Mouse (Mus musculus) limb, embryonic 14.5 days (tissue): ENCODE results near the gene Romo1. TPM values are rescaled to one million over a fixed set of nuclear protein-coding genes. Genes with fewer than 3 reads are reported as not detected.

Source experiments
- ATAC-seq: fragments of 200-750 bp; cut with Nextera tagmentation; 2 replicates; pipeline ENCODE4 v1.8.0; 2017; ENCODE audit warnings: low read depth, moderate number of reproducible peaks, moderate TSS enrichment; ENCODE audit not compliant: low FRiP score
- DNase-seq: peaks from one replicate; pipeline ENCODE4 v3.0.0-alpha.2; 2015; ENCODE audit warnings: low spot score
- H3K27ac ChIP-seq: fragments of 300-500 bp; sonication (generic); replicated peaks from 2 replicates; pipeline ENCODE4 v1.5.1; 2014; ENCODE audit warnings: low read depth, mild to moderate bottlenecking, low read length, moderate library complexity, mixed read lengths
- H3K27me3 ChIP-seq: fragments of 300-500 bp; sonication (generic); 2 replicates; pipeline ENCODE4 v1.6.1; 2014; ENCODE audit warnings: low read length, mixed read lengths; ENCODE audit not compliant: control insufficient read depth, insufficient read depth
- H3K36me3 ChIP-seq: fragments of 300-500 bp; sonication (generic); 2 replicates; pipeline ENCODE4 v1.6.1; 2014; ENCODE audit warnings: mild to moderate bottlenecking, low read length, moderate library complexity, mixed read lengths; ENCODE audit not compliant: control insufficient read depth, insufficient read depth
- H3K4me1 ChIP-seq: fragments of 300-500 bp; sonication (generic); 2 replicates; pipeline ENCODE4 v1.6.1; 2014; ENCODE audit warnings: antibody characterized with exemption, low read length, mixed read lengths; ENCODE audit not compliant: control insufficient read depth, insufficient read depth
- H3K4me2 ChIP-seq: fragments of 300-500 bp; sonication (generic); replicated peaks from 2 replicates; pipeline ENCODE4 v1.6.1; 2014; ENCODE audit warnings: low read depth, mild to moderate bottlenecking, low read length, moderate library complexity; ENCODE audit not compliant: severe bottlenecking
- H3K4me3 ChIP-seq: fragments of 300-500 bp; sonication (generic); replicated peaks from 2 replicates; pipeline ENCODE4 v1.5.1; 2014; ENCODE audit warnings: low read length
- H3K9ac ChIP-seq: fragments of 300-500 bp; sonication (generic); 2 replicates; pipeline ENCODE4 v1.6.1; 2014; ENCODE audit warnings: mild to moderate bottlenecking, low read depth, low read length, moderate library complexity; ENCODE audit not compliant: severe bottlenecking
- H3K9me3 ChIP-seq: fragments of 300-500 bp; sonication (generic); 2 replicates; pipeline ENCODE4 v1.6.1; 2016; ENCODE audit warnings: low read length; ENCODE audit not compliant: control insufficient read depth
- POLR2A ChIP-seq: fragments of 200-500 bp; IDR thresholded peaks from 2 replicates; pipeline ENCODE4 v1.8.0; 2012; ENCODE audit warnings: inconsistent platforms, mild to moderate bottlenecking, moderate library complexity, borderline replicate concordance; ENCODE audit not compliant: insufficient read depth, insufficient read length; ENCODE audit errors: extremely low read depth
- WGBS: fragments of 180-500 bp; shearing (Covaris S2); extraction: QIAGEN DNeasy Blood & Tissue Kit; methylation state at CpG from one replicate; pipeline ENCODE4 v1.1.7; 2014; 5-methylcytosine and 5-hydroxymethylcytosine counted together
- polyA plus RNA-seq, 2 experiments: library from polyadenylated mRNA; depleted of rRNA in 1 of 2; stranded (reverse) in 1 of 2; unstranded in 1 of 2; fragments of >200 nt; fragmentation: Nextera tagmentation in 1 of 2; extraction: Ambion mirVana in 1 of 2; gene quantifications; 2 replicates each; pipeline versions ENCODE4 v1.2.1 to v1.2.3; 2012 to 2014

Romo1 gene
- polyA plus RNA-seq, 2 experiments = 312 to 435 TPM

DNA sequence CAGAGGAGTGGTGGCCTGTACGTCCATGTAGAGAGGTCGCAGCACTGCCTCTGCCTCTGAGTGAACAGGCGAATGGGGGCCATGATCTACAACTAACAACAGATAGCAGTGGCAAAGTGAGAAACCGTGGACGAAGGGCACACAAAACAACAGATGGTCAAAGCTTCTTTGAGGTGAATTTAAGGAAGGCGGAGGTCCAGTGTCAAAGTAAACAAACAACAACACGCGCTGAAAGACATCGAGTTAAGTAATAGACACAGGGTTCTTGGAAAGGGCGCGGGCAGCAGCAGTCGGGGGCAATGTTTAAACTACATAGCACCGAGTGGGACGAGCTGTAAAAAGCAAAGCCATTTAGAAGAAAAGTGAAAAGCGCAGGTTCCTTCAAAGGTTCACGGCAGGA, 472 bp upstream of the Romo1 start:
- H3K4me2 ChIP-seq = peak overlapping the region; percentile 81
- ATAC-seq (0 out of 2 replicates have a peak, but pooled peaks have one; percentile 1), DNase-seq (no peak)
- no peaks in the 10 kb centered on the region for H3K9me3 ChIP-seq
- no peak for TF ChIP-seq POLR2A
- peaks cover 24% of the 10 kb centered on the region for H3K36me3 ChIP-seq
- peak overlapping the region; percentile 91 for H3K9ac ChIP-seq
- H3K4me1 ChIP-seq = peaks cover 6% of the 10 kb centered on the region; the same call in 1 of the 2 replicates
- no peaks in the 10 kb centered on the region for H3K27me3 ChIP-seq
- peak overlapping the region; percentile 87 for H3K4me3 ChIP-seq
- H3K27ac ChIP-seq = peak overlapping the region; percentile 92
- 2% methylated on average over 16 of the region's 16 CpGs for WGBS

DNA sequence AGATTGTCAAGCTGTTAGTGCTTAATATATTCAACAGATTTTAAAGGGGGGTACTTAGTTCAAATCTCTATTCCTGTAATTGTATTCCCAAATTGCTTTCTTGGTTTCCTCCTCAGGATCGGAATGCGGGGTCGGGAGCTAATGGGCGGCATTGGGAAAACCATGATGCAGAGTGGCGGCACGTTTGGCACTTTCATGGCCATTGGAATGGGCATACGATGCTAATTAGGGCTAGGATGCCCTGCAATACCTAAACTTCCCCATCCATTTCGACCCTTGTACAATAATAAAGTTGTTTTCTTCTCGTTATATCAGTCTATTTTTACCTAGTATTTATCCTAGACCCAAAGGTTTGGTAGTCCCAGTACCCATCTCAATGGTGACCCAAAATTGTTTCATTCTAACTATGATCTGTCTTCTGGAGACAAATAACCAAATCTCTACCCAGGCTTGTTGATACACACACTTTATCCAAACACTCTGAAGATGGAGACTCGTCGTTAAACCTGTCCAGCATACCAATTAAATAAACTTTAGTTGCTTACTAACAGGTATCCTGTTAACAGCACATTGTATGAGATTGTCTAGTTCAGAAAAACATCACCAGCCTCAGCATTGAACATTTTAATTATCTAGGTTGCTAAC, 1.8 kb downstream of the Romo1 start:
- Histone ChIP-seq H3K4me1 (peaks cover 6% of the 10 kb centered on the region; the same call in 1 of the 2 replicates), H3K9me3 (no peaks in the 10 kb centered on the region), H3K4me2 (peak overlapping the region; percentile 81), H3K4me3 (no peak overlapping the region), H3K27me3 (no peaks in the 10 kb centered on the region), H3K27ac (no peak overlapping the region), H3K36me3 (peaks cover 46% of the 10 kb centered on the region), H3K9ac (no peak overlapping the region)
- ATAC-seq (no peak), DNase-seq (no peak)
- WGBS = 54% methylated on average over 11 of the region's 11 CpGs
- no peak for TF ChIP-seq POLR2A

DNA sequence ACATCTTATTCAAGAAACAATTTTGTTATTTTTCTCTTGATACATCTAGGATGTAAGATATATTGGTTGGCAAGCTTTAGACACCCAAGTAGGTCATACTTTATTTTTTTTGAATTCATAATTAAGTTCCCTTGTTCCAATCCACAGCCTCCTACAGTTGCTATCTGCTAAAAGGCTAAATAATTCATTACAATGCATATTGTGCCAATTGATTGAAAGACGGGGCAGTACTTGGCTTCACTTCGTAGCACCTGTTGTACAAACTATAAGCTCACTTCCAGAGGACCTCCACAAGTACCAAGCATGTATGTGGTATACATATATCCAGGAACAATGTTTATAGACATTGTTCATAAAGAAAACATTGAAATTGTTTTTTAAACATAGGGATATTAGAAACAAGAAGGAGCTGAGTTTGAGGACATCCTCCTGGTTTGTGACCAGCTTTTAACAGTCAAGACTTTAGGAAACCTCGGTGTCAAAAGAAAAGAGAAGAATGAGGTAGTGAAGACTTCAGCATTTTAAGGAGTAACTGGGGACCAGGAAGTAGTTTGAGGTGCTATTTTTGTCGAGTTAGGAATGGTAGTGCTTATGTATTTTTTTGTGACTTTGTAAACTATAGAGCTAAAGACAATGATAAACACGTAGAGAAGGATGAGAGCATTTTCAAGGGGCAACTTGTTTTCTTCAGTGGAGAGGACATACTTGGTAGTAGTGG, 2.6 kb downstream of the Romo1 start:
- ATAC-seq (no peak), DNase-seq (no peak)
- Histone ChIP-seq H3K27ac (no peak overlapping the region), H3K27me3 (no peaks in the 10 kb centered on the region), H3K9ac (no peak overlapping the region), H3K36me3 (peaks cover 53% of the 10 kb centered on the region), H3K9me3 (no peaks in the 10 kb centered on the region), H3K4me1 (peaks cover 6% of the 10 kb centered on the region; the same call in 1 of the 2 replicates), H3K4me3 (no peak overlapping the region), H3K4me2 (no peak overlapping the region)
- no peak for TF ChIP-seq POLR2A
- 73% methylated on average over 5 of the region's 5 CpGs for WGBS

DNA sequence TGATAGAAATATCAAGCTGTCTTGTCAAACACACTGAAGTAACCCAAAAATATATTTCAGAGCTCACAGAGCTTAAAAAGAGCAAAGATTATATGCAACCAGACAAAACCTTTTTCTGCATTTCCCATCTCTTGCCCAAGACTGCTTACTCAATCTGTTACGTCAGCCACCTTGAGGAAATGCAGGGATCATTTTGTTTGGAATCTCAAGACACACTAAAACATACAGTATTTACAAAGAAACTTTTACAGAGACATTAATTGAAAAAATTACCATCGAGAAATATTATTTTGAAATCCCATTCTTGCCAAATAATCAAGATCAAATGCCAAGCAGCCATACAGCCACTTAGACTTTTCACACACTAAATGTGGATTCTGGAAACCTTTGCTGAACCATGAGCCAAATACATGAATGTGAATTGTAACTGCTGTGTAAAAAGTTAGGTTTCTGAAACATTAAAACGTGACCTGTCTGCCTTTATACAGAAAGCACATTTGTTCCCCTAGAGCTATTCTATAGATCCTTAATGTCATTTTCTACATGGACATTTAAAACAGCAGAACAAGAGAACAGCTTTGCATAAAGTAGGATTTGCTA, 3.6 kb downstream of the Romo1 start:
- Histone ChIP-seq H3K9me3 (no peaks in the 10 kb centered on the region), H3K27ac (no peak overlapping the region), H3K9ac (no peak overlapping the region), H3K4me2 (no peak overlapping the region), H3K4me3 (no peak overlapping the region), H3K36me3 (peaks cover 58% of the 10 kb centered on the region), H3K4me1 (peaks cover 6% of the 10 kb centered on the region; the same call in 1 of the 2 replicates), H3K27me3 (no peaks in the 10 kb centered on the region)
- 91% methylated on average over 3 of the region's 3 CpGs for WGBS
- DNase-seq = no peak
- ATAC-seq = no peak
- no peak for TF ChIP-seq POLR2A

DNA sequence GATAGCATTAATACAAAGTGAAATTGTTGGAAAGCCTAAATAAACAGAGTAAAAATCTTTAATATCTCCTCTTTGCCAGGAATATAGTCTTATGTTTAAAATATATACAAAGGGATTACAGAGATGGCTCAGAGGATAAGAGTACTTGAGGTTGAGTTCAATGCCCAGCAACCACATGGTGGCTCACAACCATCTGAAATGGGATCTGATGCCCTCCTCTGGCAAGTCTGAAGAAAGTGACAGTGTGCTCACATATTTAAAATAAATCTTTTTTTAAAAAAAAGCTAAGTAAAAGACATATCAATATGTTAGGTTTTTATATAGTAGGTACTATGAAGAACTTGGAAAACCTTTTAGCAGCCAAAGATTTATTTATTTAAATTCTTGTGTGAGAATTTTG, 7.7 kb downstream of the Romo1 start:
- no peaks in the 10 kb centered on the region for H3K27me3 ChIP-seq
- H3K9me3 ChIP-seq = no peaks in the 10 kb centered on the region
- no peak overlapping the region for H3K4me3 ChIP-seq
- peaks cover 81% of the 10 kb centered on the region for H3K36me3 ChIP-seq
- TF ChIP-seq POLR2A = no peak
- H3K4me2 ChIP-seq = no peak overlapping the region
- no peak for ATAC-seq
- no peak for DNase-seq
- no peak overlapping the region for H3K9ac ChIP-seq
- H3K4me1 ChIP-seq = no peaks in the 10 kb centered on the region; the same call in 1 of the 2 replicates
- H3K27ac ChIP-seq = no peak overlapping the region
